Mouse (Mus musculus) lung, postnatal 0 days (tissue): ENCODE measurements around the gene H2afy.

Experiments used
- CTCF ChIP-seq: IDR thresholded peaks from 2 replicates; pipeline ENCODE4 v1.5.1; 2016; ENCODE audit warnings: antibody characterized with exemption, mild to moderate bottlenecking
- EP300 ChIP-seq: IDR thresholded peaks from 2 replicates; pipeline ENCODE4 v1.6.1; 2016; ENCODE audit warnings: antibody characterized with exemption, mild to moderate bottlenecking, control low read depth

DNA sequence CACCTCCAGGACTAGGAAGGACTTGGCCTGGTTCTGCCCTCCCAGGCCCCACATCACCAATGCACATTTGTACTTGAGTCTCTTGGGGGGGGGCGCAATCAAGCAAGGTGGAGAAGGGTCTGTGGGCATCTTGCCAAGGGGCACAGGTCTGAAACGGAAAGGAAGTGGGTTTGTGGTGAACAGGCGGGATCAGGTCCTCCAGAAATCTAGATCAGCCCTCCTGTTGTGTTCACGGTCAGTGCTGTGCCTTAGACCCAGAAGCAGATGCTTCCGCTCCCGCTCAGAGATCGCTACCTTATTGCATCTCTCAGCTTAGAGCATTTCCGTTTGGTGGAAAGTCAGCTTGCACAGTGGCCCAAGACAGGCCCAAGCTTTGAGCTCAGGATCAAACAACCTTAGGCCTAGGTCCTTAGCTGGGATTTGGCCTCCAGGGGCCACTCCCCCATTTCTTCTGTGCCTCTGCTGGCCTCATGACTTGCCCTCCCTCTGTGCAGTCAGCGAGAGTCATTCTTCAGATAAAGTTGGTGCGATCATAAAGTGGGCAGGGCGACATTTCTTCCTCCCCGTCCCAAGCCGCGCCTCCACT is 22.9 kb upstream of the H2afy start:
- TF ChIP-seq CTCF (no peak), EP300 (no peak)
